Mouse (Mus musculus): ENCODE measurements around the gene Trnau1ap.
A peak's percentile ranks its signal among the peaks of the same experiment; 100 is the strongest.

Trnau1ap gene

GRCm38 (mm10) chr4:132329115-132329834 is at the start of gene Trnau1ap:
Gene Trnau1ap (minus strand): TSS chr4:132329538.
- DNase-seq (ENCODE audit: extremely low spot score), result peak; percentile 94

DNA sequence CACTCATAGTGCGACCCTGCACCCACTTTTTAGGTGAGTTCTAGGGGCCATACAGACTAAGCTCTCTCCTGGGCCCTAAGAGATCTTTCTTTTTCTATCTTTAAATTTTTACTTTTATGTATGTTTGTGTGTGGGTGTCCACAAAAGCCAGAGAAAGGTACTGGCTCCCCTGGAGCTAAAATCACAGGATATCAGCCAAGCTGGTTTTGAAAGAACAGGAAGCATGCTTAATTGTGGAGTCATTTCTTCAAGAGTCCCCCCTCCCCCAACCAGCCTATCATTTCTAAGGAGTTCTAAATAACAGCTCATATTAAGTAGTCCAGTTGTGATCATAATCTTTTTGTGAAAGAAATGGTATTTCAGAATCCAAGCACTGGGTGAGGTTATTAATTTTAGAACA is 44.5 kb upstream of the Trnau1ap start:
- DNase-seq (ENCODE audit: extremely low spot score), result no peak

GRCm38 (mm10) chr4:132369953-132370750 is 40.8 kb upstream of the Trnau1ap start:
- no peak for DNase-seq (ENCODE audit: extremely low spot score)

GRCm38 (mm10) chr4:132367480-132368201 is 38.3 kb upstream of the Trnau1ap start:
- no peak for DNase-seq (ENCODE audit: extremely low spot score)

DNA sequence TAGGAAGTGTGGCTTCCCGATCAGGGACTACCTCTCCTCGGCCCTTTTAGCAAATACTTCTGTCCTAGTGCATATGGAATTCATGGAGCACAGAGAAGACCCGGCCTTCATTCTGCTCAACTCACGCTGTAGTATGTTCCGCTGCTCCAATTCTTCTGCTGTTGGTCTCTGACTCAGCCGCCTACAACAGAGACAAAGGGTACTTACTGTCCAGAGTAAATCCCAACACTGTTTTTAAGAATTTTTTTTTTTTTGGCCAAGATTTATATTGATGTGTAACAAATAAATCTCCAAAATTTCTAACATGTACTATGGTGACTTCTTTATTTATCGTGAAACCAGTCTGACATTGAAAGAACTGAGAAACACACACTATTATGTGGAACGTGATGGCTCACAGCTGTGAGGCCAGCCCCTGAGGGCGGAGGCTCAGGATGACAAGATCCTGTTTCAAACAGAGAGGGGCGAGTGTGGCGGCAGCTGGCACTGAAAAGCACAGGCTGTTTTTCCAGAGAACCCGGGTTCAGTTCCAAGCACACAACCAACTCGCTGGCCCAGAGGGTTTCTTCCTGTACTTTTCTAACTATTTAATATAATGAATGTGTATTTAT is 36.2 kb upstream of the Trnau1ap start:
- DNase-seq (ENCODE audit: extremely low spot score), result no peak

- no peak for DNase-seq (ENCODE audit: extremely low spot score)
These were observed 34.1 kb upstream of the Trnau1ap start for GRCm38 (mm10) chr4:132363487-132363886.

DNA sequence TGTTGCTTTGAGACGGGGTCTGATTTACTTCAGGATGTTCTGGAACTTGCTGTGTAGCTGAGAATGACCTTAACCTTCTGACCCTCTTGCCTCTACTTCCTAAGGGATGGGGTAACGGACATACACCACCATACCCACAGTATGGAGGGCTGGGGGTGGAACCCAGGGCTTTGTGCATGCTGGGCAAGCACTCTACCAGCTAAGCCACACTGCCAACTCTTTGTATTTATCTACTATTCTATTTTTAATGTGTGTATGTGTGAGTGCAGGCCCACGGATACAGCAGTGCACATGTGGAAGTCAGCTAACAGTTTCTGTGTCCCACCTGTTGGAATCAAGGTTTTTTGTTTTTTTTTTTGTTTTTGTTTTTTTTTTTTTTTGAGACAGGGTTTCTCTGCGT is 30.2 kb upstream of the Trnau1ap start:
- DNase-seq (ENCODE audit: extremely low spot score), result no peak

DNA sequence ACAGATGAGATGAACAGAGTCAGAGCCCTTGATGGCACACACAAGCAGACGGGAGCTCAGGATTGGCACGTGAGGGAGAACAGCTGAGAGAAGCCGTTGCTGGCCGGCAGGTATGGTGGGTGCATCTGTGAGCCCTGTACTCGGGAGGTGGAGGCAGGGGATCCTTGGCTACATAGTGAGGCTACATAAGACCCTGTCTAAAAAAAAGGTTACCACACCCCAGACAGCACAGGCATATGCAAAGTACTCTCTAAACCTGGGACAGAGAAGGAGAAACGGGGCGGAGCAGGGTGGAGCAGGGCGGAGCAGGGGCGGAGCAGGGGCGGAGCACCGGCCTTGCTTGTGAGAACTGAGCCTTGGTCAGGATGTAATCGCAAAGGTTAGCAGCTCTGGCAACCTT is 26.8 kb upstream of the Trnau1ap start:
- peak; percentile 40 for DNase-seq (ENCODE audit: extremely low spot score)

- no peak for DNase-seq (ENCODE audit: extremely low spot score)
These were observed 26.1 kb upstream of the Trnau1ap start for GRCm38 (mm10) chr4:132355403-132355802.

GRCm38 (mm10) chr4:132354571-132354970 is 25.2 kb upstream of the Trnau1ap start:
- DNase-seq (ENCODE audit: extremely low spot score), result no peak

- DNase-seq (ENCODE audit: extremely low spot score), result peak; percentile 95
These were observed 24.1 kb upstream of the Trnau1ap start, which contains the start of gene Rcc1 for GRCm38 (mm10) chr4:132353481-132353885. Gene Rcc1 (minus strand): TSS chr4:132353605.

DNA sequence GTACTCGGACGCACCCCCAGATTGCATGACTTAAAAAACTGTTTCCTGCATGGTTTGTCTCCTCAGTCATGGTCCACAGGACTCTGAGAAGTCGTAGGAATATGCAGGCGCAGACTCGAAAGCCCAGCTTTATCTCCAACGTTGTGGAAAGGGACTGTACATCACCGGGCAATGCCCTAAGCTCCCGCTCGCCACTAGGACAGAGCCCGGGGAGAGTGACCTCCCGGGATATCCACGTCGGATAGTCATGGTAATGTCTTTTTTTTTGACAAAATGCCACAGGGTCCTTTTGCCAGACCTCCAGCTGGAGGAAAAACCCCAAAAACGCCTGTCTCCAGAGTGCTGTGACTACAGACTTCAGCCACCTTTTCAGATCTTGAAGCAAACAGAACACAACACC is 23.4 kb upstream of the Trnau1ap start:
- peak; percentile 19 for DNase-seq (ENCODE audit: extremely low spot score)

DNA sequence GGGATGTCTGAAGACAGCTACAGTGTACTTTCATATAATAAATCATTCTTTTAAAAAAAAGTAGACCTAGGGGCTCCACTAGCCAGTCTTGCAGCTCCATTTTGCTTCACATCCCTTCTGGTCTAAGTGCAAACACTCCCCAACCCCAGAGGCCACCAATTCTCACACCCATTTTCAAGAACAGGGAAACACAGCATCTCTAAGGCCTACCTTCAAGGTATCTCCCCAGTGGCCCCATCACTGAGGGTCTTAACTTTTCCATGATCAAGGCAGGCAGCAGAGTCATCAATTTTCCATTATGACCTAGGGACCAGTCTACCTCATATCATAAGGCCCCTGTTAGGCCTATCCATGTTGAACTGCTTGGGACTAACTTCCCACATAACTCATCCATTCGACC is 22.1 kb upstream of the Trnau1ap start:
- DNase-seq (ENCODE audit: extremely low spot score), result no peak

- peak; percentile 47 for DNase-seq (ENCODE audit: extremely low spot score)
These were observed 21.5 kb upstream of the Trnau1ap start for GRCm38 (mm10) chr4:132350854-132351253.

DNA sequence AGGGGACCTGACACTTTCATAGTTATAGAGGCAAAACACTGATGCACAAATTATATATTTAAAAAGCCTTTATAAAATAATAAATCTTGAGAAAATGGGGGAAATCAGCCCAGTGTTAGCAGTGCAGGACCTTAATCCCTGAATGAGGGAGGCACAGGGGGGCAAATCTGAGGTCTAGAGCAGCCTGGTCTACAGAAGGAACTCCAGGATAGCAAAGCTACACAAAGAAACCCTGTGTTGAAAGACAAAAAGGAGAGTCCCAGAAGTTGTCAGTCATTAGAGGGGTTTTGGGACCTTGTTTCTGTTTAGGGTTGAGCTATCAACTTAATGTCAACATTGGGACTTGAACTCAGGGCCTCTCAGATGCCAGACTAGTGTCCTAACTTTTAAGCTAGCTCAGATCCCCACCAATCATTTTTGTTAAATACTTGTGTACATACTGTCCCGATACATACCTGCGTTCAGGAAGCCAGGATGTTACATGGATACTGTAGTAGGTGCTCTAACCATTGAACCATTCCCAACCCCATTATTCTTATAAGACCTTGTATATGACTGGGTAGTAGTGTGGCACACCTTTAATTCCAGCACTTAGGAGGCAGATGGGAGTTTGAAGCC is 20.9 kb upstream of the Trnau1ap start:
- DNase-seq (ENCODE audit: extremely low spot score), result peak; percentile 49

GRCm38 (mm10) chr4:132349495-132350122 is 20.3 kb upstream of the Trnau1ap start:
- peak; percentile 44 for DNase-seq (ENCODE audit: extremely low spot score)

- DNase-seq (ENCODE audit: extremely low spot score), result no peak
These were observed 17.3 kb upstream of the Trnau1ap start for GRCm38 (mm10) chr4:132346661-132347060.

DNA sequence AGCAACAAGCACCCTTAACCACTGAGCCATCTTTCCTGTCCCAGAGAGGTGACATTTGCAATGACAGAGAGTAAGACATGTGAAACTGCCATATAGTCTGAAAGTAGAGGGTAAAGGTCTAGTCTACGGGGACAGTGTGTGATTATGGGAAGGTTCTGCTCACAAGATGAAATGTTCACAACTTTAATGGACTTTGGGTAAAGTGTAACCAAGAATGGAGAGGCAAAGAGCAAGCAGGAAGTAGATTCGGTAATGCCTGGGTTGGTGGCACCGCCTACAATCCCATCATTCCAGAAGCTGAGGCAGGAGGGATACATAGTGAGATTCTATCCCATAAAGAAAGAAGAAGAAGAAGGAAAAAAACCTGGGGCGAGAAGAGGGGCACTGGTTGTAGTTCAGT is 16.9 kb upstream of the Trnau1ap start:
- no peak for DNase-seq (ENCODE audit: extremely low spot score)

DNA sequence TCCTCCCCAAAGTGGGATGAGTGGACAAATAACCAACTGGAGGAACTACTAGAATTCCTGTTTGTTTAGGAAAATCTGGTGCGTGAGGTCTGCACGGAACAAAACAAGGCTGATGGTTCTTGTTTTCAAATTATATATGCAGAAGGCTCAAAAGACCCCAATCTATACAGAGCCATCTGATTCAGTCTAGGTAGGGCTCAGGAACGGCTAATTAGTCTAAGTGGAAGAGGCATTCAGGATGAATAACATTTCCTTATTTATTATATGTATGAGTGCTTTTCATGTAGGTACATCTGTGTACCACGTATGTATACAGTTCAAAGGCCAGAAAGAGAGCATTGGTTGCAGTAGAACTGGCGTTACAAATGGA is 16.5 kb upstream of the Trnau1ap start:
- no peak for DNase-seq (ENCODE audit: extremely low spot score)

- peak; percentile 95 for DNase-seq (ENCODE audit: extremely low spot score)
These were observed 16.0 kb upstream of the Trnau1ap start for GRCm38 (mm10) chr4:132345135-132345842.

All from embryo, embryonic 9.5 days (tissue).